Mouse (Mus musculus) frontal cortex, adult (tissue): ENCODE measurements around the gene Olfr111.

Source experiments
- ATAC-seq: cut with Nextera tagmentation; 2 replicates; pipeline ENCODE4 v1.9.2; 2017; ENCODE audit warnings: mild to moderate bottlenecking, moderate library complexity, mixed read lengths; ENCODE audit not compliant: low TSS enrichment

Gene Olfr111

GRCm38 (mm10) chr17:37507730-37508129 is at the start of gene Olfr111:
Gene Olfr111, plus strand, starts transcription at chr17:37508030.
- ATAC-seq: no peak

GRCm38 (mm10) chr17:37458616-37459015 is 49.2 kb upstream of the Olfr111 start, which contains the start of gene Olfr109:
Gene Olfr109, plus strand, starts transcription at chr17:37458916.
- ATAC-seq: no peak

- no peak for ATAC-seq
Observed at GRCm38 (mm10) chr17:37483452-37483851, 24.4 kb upstream of the Olfr111 start, which contains the start of gene H2-M2. Gene H2-M2, minus strand, starts transcription at chr17:37483552.

GRCm38 (mm10) chr17:37491930-37492518 is 15.8 kb upstream of the Olfr111 start, which contains the start of gene Olfr110:
Gene Olfr110, plus strand, starts transcription at chr17:37492468.
- ATAC-seq: peak; percentile 69

- ATAC-seq: peak; percentile 94
Observed at GRCm38 (mm10) chr17:37524612-37525011, 16.8 kb downstream of the Olfr111 start.

GRCm38 (mm10) chr17:37525427-37525826 is 17.6 kb downstream of the Olfr111 start:
- peak; percentile 93 for ATAC-seq

GRCm38 (mm10) chr17:37535173-37535572 is 27.3 kb downstream of the Olfr111 start:
- no peak for ATAC-seq

- ATAC-seq: peak; percentile 100
Observed at GRCm38 (mm10) chr17:37538416-37538815, 30.6 kb downstream of the Olfr111 start.

GRCm38 (mm10) chr17:37541454-37542119 is 33.8 kb downstream of the Olfr111 start:
- no peak for ATAC-seq

- ATAC-seq: no peak
Observed at GRCm38 (mm10) chr17:37543800-37544435, 36.1 kb downstream of the Olfr111 start.

- no peak for ATAC-seq
Observed at GRCm38 (mm10) chr17:37558913-37559615, 51.2 kb downstream of the Olfr111 start.

- no peak for ATAC-seq
Observed at GRCm38 (mm10) chr17:37569351-37569750, 61.5 kb downstream of the Olfr111 start, which contains the start of gene Olfr112. Gene Olfr112, minus strand, starts transcription at chr17:37569451.

GRCm38 (mm10) chr17:37577563-37577962 is 69.7 kb downstream of the Olfr111 start, which contains the start of gene Olfr113:
Gene Olfr113, minus strand, starts transcription at chr17:37577663.
- ATAC-seq: no peak
